Mouse (Mus musculus) midbrain, embryonic 12.5 days (tissue): ENCODE measurements around the gene Fkbp14. TPM values are rescaled to one million over a fixed set of nuclear protein-coding genes. Genes with fewer than 3 reads are reported as not detected.

Experiments used
- ATAC-seq: fragments of 200-750 bp; cut with Nextera tagmentation; 2 replicates; pipeline ENCODE4 v1.8.0; 2017; ENCODE audit warnings: low read depth, moderate TSS enrichment, moderate library complexity; ENCODE audit not compliant: low FRiP score
- H3K27ac ChIP-seq: fragments of 300-500 bp; sonication (generic); replicated peaks from 2 replicates; pipeline ENCODE4 v1.5.1; 2016; ENCODE audit warnings: mild to moderate bottlenecking
- H3K27me3 ChIP-seq: fragments of 300-500 bp; sonication (generic); 2 replicates; pipeline ENCODE4 v1.6.1; 2016; ENCODE audit warnings: mild to moderate bottlenecking
- H3K36me3 ChIP-seq: fragments of 300-500 bp; sonication (generic); 2 replicates; pipeline ENCODE4 v1.6.1; 2016
- H3K4me1 ChIP-seq: fragments of 300-500 bp; sonication (generic); 2 replicates; pipeline ENCODE4 v1.6.1; 2016
- H3K4me2 ChIP-seq: fragments of 300-500 bp; sonication (generic); replicated peaks from 2 replicates; pipeline ENCODE4 v1.6.1; 2016; ENCODE audit warnings: mild to moderate bottlenecking, moderate library complexity
- H3K4me3 ChIP-seq: fragments of 300-500 bp; sonication (generic); 2 replicates; pipeline ENCODE4 v1.5.1; 2016; ENCODE audit warnings: mild to moderate bottlenecking
- H3K9ac ChIP-seq: fragments of 300-500 bp; sonication (generic); replicated peaks from 2 replicates; pipeline ENCODE4 v1.6.1; 2016; ENCODE audit warnings: mild to moderate bottlenecking, moderate library complexity
- H3K9me3 ChIP-seq: fragments of 300-500 bp; sonication (generic); 2 replicates; pipeline ENCODE4 v1.6.1; 2016; ENCODE audit warnings: mild to moderate bottlenecking
- WGBS: fragments of 180-500 bp; shearing (Covaris S2); methylation state at CpG from one replicate; pipeline ENCODE4 v1.1.7; 2016; 5-methylcytosine and 5-hydroxymethylcytosine counted together
- polyA plus RNA-seq: library from polyadenylated mRNA; unstranded; fragments of >200 nt; fragmentation: Nextera tagmentation; extraction: Ambion mirVana; gene quantifications from 2 replicates; pipeline ENCODE4 v1.2.1, GENCODE M21; 2016

Fkbp14 gene
- polyA plus RNA-seq, 1 experiment from 2014 or later = 15.7 TPM

GRCm38 (mm10) chr6:54540252-54540887 is 56.7 kb downstream of the Fkbp14 start:
- no peak overlapping the region for H3K4me2 ChIP-seq
- H3K27me3 ChIP-seq = peaks cover 5% of the 10 kb centered on the region; the same call in 1 of the 2 replicates
- no peak overlapping the region for H3K4me3 ChIP-seq
- H3K36me3 ChIP-seq = peaks cover 15% of the 10 kb centered on the region
- H3K4me1 ChIP-seq = peaks cover 48% of the 10 kb centered on the region
- WGBS = 32% methylated on average over 9 of the region's 9 CpGs
- H3K27ac ChIP-seq = peak overlapping the region; percentile 52
- no peak for ATAC-seq
- no peak overlapping the region; the same call in 1 of the 2 replicates for H3K9ac ChIP-seq
- H3K9me3 ChIP-seq = 0 out of 2 replicates have a peak, but pooled peaks cover 6% of the 10 kb centered on the region

- Histone ChIP-seq H3K27me3 (peaks cover 8% of the 10 kb centered on the region; the same call in 1 of the 2 replicates), H3K9me3 (0 out of 2 replicates have a peak, but pooled peaks cover 6% of the 10 kb centered on the region), H3K36me3 (peaks cover 12% of the 10 kb centered on the region), H3K4me1 (peaks cover 48% of the 10 kb centered on the region), H3K4me2 (0 out of 2 replicates have a peak overlapping the region, but pooled peaks have one; percentile 22), H3K27ac (peak overlapping the region; percentile 73), H3K4me3 (no peak overlapping the region), H3K9ac (no peak overlapping the region; the same call in 1 of the 2 replicates)
- 80% methylated on average over 7 of the region's 7 CpGs for WGBS
- ATAC-seq = no peak
Observed at GRCm38 (mm10) chr6:54539396-54539795, 57.7 kb downstream of the Fkbp14 start.

- H3K4me1 ChIP-seq = peaks cover 48% of the 10 kb centered on the region
- H3K4me2 ChIP-seq = peak overlapping the region; percentile 22
- peaks cover 9% of the 10 kb centered on the region; the same call in 1 of the 2 replicates for H3K27me3 ChIP-seq
- H3K9me3 ChIP-seq = 0 out of 2 replicates have a peak, but pooled peaks cover 6% of the 10 kb centered on the region
- 0% methylated on average over 3 of the region's 3 CpGs for WGBS
- ATAC-seq = peak; percentile 80
- H3K27ac ChIP-seq = peak overlapping the region; percentile 73
- no peak overlapping the region for H3K4me3 ChIP-seq
- no peak overlapping the region for H3K9ac ChIP-seq
- peaks cover 6% of the 10 kb centered on the region for H3K36me3 ChIP-seq
Observed at GRCm38 (mm10) chr6:54538773-54539173, 58.3 kb downstream of the Fkbp14 start.

GRCm38 (mm10) chr6:54537053-54537452 is 60.1 kb downstream of the Fkbp14 start:
- peaks cover 9% of the 10 kb centered on the region; the same call in 1 of the 2 replicates for H3K27me3 ChIP-seq
- peaks cover 43% of the 10 kb centered on the region for H3K4me1 ChIP-seq
- no peak overlapping the region for H3K4me2 ChIP-seq
- no peaks in the 10 kb centered on the region for H3K9me3 ChIP-seq
- H3K27ac ChIP-seq = no peak overlapping the region
- no peak for ATAC-seq
- no peak overlapping the region for H3K4me3 ChIP-seq
- no peak overlapping the region for H3K9ac ChIP-seq
- H3K36me3 ChIP-seq = no peaks in the 10 kb centered on the region; the same call in 1 of the 2 replicates
- 88% methylated on average over 7 of the region's 7 CpGs for WGBS

GRCm38 (mm10) chr6:54535485-54535884 is 61.6 kb downstream of the Fkbp14 start:
- Histone ChIP-seq H3K4me1 (peaks cover 44% of the 10 kb centered on the region), H3K4me3 (no peak overlapping the region), H3K9ac (no peak overlapping the region), H3K36me3 (no peaks in the 10 kb centered on the region; the same call in 1 of the 2 replicates), H3K9me3 (no peaks in the 10 kb centered on the region), H3K4me2 (no peak overlapping the region), H3K27me3 (peaks cover 10% of the 10 kb centered on the region), H3K27ac (no peak overlapping the region)
- ATAC-seq = no peak
- WGBS = 95% methylated on average over 4 of the region's 4 CpGs

- Histone ChIP-seq H3K27me3 (peaks cover 17% of the 10 kb centered on the region), H3K4me1 (peaks cover 16% of the 10 kb centered on the region), H3K4me2 (no peak overlapping the region), H3K4me3 (no peak overlapping the region), H3K27ac (peak overlapping the region; percentile 46; the same call in 1 of the 2 replicates), H3K9me3 (no peaks in the 10 kb centered on the region), H3K9ac (no peak overlapping the region), H3K36me3 (peaks cover 19% of the 10 kb centered on the region)
- no peak for ATAC-seq
- WGBS = 61% methylated on average over 8 of the region's 8 CpGs
Observed at GRCm38 (mm10) chr6:54531048-54531481, 66.0 kb downstream of the Fkbp14 start.

GRCm38 (mm10) chr6:54530182-54530581 is 66.9 kb downstream of the Fkbp14 start:
- H3K9me3 ChIP-seq = no peaks in the 10 kb centered on the region
- no peak overlapping the region for H3K27ac ChIP-seq
- no peak overlapping the region for H3K4me2 ChIP-seq
- peaks cover 16% of the 10 kb centered on the region for H3K4me1 ChIP-seq
- peaks cover 17% of the 10 kb centered on the region for H3K27me3 ChIP-seq
- WGBS = 82% methylated on average over 2 of the region's 2 CpGs
- H3K36me3 ChIP-seq = peaks cover 24% of the 10 kb centered on the region
- no peak overlapping the region for H3K4me3 ChIP-seq
- H3K9ac ChIP-seq = no peak overlapping the region
- ATAC-seq = no peak

- no peak overlapping the region for H3K4me3 ChIP-seq
- no peak overlapping the region for H3K4me2 ChIP-seq
- ATAC-seq = no peak
- H3K27ac ChIP-seq = no peak overlapping the region
- no peaks in the 10 kb centered on the region for H3K9me3 ChIP-seq
- no peak overlapping the region for H3K9ac ChIP-seq
- H3K27me3 ChIP-seq = peaks cover 17% of the 10 kb centered on the region
- peaks cover 16% of the 10 kb centered on the region for H3K4me1 ChIP-seq
- peaks cover 37% of the 10 kb centered on the region for H3K36me3 ChIP-seq
- 91% methylated on average over 8 of the region's 8 CpGs for WGBS
Observed at GRCm38 (mm10) chr6:54528666-54529065, 68.4 kb downstream of the Fkbp14 start.

Other genes with a start within 250 kb of the Fkbp14 start
- 0.89 and 1.3 TPM in 2 replicates for gene Wipf3, start 167.7 kb downstream of the Fkbp14 start, polyA plus RNA-seq
- 83.8 and 86.4 TPM in 2 replicates for gene Scrn1, start 30.8 kb downstream of the Fkbp14 start, polyA plus RNA-seq
- gene Plekha8, start 2.2 kb downstream of the Fkbp14 start, polyA plus RNA-seq = 16.8 and 21.5 TPM in 2 replicates
- gene Mturn, start 84.3 kb upstream of the Fkbp14 start, polyA plus RNA-seq = 60.3 and 60.4 TPM in 2 replicates
- gene Znrf2, start 219.6 kb upstream of the Fkbp14 start, polyA plus RNA-seq = 3.6 and 4.4 TPM in 2 replicates